Mouse (Mus musculus): ENCODE results near the gene Rabgef1. TPM values are rescaled to one million over a fixed set of nuclear protein-coding genes. Genes with fewer than 3 reads are reported as not detected.

The Rabgef1 gene
- total and polyA plus RNA-seq, 3 experiments = 25.8 to 35.1 TPM; not detected in 1

DNA sequence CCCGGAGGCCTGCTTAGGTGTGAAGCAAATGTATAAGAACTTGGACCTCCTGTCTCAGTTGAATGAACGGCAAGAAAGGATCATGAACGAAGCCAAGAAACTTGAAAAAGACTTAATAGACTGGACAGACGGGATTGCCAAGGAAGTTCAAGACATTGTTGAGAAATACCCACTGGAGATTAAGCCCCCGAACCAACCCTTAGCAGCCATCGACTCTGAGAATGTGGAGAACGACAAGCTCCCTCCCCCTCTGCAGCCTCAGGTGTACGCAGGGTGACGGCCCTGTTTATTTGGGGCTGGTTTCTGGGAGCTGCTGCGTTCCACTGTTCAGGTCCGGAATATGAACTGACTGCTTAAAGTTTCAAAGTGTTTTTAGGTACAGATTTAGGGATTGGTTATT lies 41.4 kb downstream of the Rabgef1 start:
- Histone ChIP-seq H3K9me3 (replicated peaks; ENCODE audit: insufficient read depth, low read length) (no peaks in the 10 kb centered on the region), H3K36me3 (ENCODE audit: control insufficient read depth in 1 of 2, insufficient read depth in 2 of 2, low read length in 2 of 2) (peaks cover 0 to 9% of the 10 kb centered on the region in 2 experiments; a peak in 2 of 4 replicates), H3K27ac (ENCODE audit: control insufficient read depth, low read depth, low read length) (no peak overlapping the region), H3K27me3 (ENCODE audit: control insufficient read depth in 1 of 2, insufficient read depth in 2 of 2, low read length in 2 of 2) (no peaks in the 10 kb centered on the region), H3K79me2 (ENCODE audit: control insufficient read depth, insufficient read depth, low read length, poor library complexity) (no peaks in the 10 kb centered on the region), H3K9ac (ENCODE audit: control insufficient read depth, low read depth, low read length, poor library complexity, severe bottlenecking) (no peak overlapping the region), H3K4me1 (ENCODE audit: control insufficient read depth in 1 of 2, insufficient read depth in 2 of 2, low read length in 2 of 2) (no peaks in the 10 kb centered on the region), H3K4me3 (ENCODE audit: control insufficient read depth in 1 of 2, insufficient read depth in 1 of 2, low read depth in 2 of 2, low read length in 2 of 2) (no peak overlapping the region)
- no peak for DNase-seq (ENCODE audit: low read depth, low spot score)
- TF ChIP-seq TCF12 (IDR thresholded peaks at IDR 0.05; ENCODE audit: low read depth, low read length) (no peak), E2F4 (IDR thresholded peaks at IDR 0.05; ENCODE audit: borderline replicate concordance, low read depth, low read length) (no peak), USF1 (IDR thresholded peaks at IDR 0.05; ENCODE audit: low read depth, low read length) (no peak), SMC3 (IDR thresholded peaks at IDR 0.05; ENCODE audit: low read depth, low read length) (no peak), ETS1 (IDR thresholded peaks at IDR 0.05; ENCODE audit: low read depth, low read length) (no peak), MYC (IDR thresholded peaks at IDR 0.05; ENCODE audit: low read depth, low read length) (no peak), ZC3H11A (IDR thresholded peaks at IDR 0.05; ENCODE audit: low read depth, low read length) (no peak), CTCF (IDR thresholded peaks at IDR 0.05 in 2 of 3, conservative IDR thresholded peaks at IDR 0.05 in 1 of 3; ENCODE audit: control insufficient read depth in 1 of 3, insufficient read depth in 1 of 3, low read depth in 2 of 3, low read length in 3 of 3, poor library complexity in 1 of 3, severe bottlenecking in 1 of 3) (no peak), CHD1 (IDR thresholded peaks at IDR 0.05; ENCODE audit: low read depth, low read length) (no peak)

DNA sequence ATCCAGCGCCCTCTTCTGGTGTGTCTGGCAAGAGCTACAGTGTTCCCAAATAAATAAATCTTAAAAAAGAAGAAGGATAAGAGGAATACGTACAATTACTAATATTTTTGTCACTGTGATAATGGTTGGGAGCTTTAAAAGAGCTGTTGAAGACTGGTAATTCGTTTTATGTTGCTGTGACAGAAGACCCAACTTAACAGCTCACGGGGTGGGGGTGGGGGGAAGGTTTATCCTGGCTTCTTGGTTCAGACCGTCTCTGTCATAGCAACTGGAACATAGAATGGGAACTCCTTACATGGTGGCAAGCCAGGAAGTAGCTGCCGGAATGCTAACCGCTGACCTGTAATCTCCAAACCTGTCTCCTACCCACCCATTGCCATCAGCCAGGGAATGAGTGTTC lies 45.2 kb downstream of the Rabgef1 start, which contains the start of gene Tmem248:
Gene Tmem248, plus strand, starts transcription at position 301 of the 400 bp plus-strand sequence.
- H3K4me1 ChIP-seq (ENCODE audit: control insufficient read depth in 1 of 2, insufficient read depth in 2 of 2, low read length in 2 of 2) = peaks cover 0 to 11% of the 10 kb centered on the region in 2 experiments; a peak in 2 of 4 replicates
- H3K79me2 ChIP-seq (ENCODE audit: control insufficient read depth, insufficient read depth, low read length, poor library complexity) = peaks cover 1% of the 10 kb centered on the region; the same call in 1 of the 2 replicates
- TF ChIP-seq TCF12 (IDR thresholded peaks at IDR 0.05; ENCODE audit: low read depth, low read length) (no peak), CTCF (IDR thresholded peaks at IDR 0.05 in 2 of 3, conservative IDR thresholded peaks at IDR 0.05 in 1 of 3; ENCODE audit: control insufficient read depth in 1 of 3, insufficient read depth in 1 of 3, low read depth in 2 of 3, low read length in 3 of 3, poor library complexity in 1 of 3, severe bottlenecking in 1 of 3) (peak in 2 of 3 experiments; percentile 12 to 25; a peak in 2 of 6 replicates)
- no peaks in the 10 kb centered on the region for H3K9me3 ChIP-seq (replicated peaks; ENCODE audit: insufficient read depth, low read length)
- H3K4me3 ChIP-seq (ENCODE audit: control insufficient read depth in 1 of 2, insufficient read depth in 1 of 2, low read depth in 2 of 2, low read length in 2 of 2) = no peak within 1 kb of the TSS
- no peaks in the 10 kb centered on the region for H3K27me3 ChIP-seq (ENCODE audit: control insufficient read depth in 1 of 2, insufficient read depth in 2 of 2, low read length in 2 of 2)
- DNase-seq (ENCODE audit: low read depth, low spot score) = no peak
- no peak within 1 kb of the TSS for H3K9ac ChIP-seq (ENCODE audit: control insufficient read depth, low read depth, low read length, poor library complexity, severe bottlenecking)
- H3K27ac ChIP-seq (ENCODE audit: control insufficient read depth, low read depth, low read length) = no peak within 1 kb of the TSS
- peaks cover 0 to 4% of the 10 kb centered on the region in 2 experiments; a peak in 3 of 4 replicates for H3K36me3 ChIP-seq (ENCODE audit: control insufficient read depth in 1 of 2, insufficient read depth in 2 of 2, low read length in 2 of 2)

DNA sequence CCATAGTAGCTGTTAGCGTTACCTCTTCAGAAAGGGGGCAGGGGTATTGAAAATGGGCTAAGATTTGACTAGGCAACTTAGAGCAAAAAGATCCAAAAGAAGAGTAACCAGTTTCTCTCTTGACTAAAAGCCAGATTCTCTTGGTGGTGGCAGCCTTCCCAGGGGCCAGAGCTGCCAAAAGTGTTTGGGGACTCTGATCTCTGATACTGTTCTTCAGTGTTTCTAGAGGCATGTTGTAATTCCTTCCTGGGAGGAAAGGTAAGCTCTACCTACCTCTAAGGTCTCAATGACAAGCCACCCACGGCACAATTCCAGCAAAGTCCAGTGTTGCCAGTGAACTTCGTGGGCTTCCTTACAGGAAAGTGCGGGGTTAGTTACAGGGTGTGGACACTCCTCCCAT lies 45.8 kb downstream of the Rabgef1 start:
- no peak overlapping the region for H3K27ac ChIP-seq (ENCODE audit: control insufficient read depth, low read depth, low read length)
- peaks cover 6% of the 10 kb centered on the region for H3K79me2 ChIP-seq (ENCODE audit: control insufficient read depth, insufficient read depth, low read length, poor library complexity)
- peaks cover 0 to 4% of the 10 kb centered on the region in 2 experiments; a peak in 3 of 4 replicates for H3K36me3 ChIP-seq (ENCODE audit: control insufficient read depth in 1 of 2, insufficient read depth in 2 of 2, low read length in 2 of 2)
- H3K9ac ChIP-seq (ENCODE audit: control insufficient read depth, low read depth, low read length, poor library complexity, severe bottlenecking) = no peak overlapping the region
- TF ChIP-seq POLR2AphosphoS2 (IDR thresholded peaks at IDR 0.05; ENCODE audit: low read length) (no peak), CHD2 (IDR thresholded peaks at IDR 0.05; ENCODE audit: low read length) (no peak), TBP (IDR thresholded peaks at IDR 0.05; ENCODE audit: low read depth, low read length) (no peak), ZC3H11A (IDR thresholded peaks at IDR 0.05; ENCODE audit: low read depth, low read length) (no peak), USF1 (IDR thresholded peaks at IDR 0.05; ENCODE audit: low read depth, low read length) (no peak), E2F4 (IDR thresholded peaks at IDR 0.05; ENCODE audit: borderline replicate concordance, low read depth, low read length) (no peak), JUND (IDR thresholded peaks at IDR 0.05; ENCODE audit: low read depth, low read length) (no peak), NELFE (IDR thresholded peaks at IDR 0.05; ENCODE audit: low read depth, low read length) (no peak), HCFC1 (IDR thresholded peaks at IDR 0.05; ENCODE audit: low read depth, low read length) (no peak), SMC3 (IDR thresholded peaks at IDR 0.05; ENCODE audit: low read depth, low read length) (no peak), RAD21 (IDR thresholded peaks at IDR 0.05; ENCODE audit: low read depth, low read length) (no peak), MYB (IDR thresholded peaks at IDR 0.05; ENCODE audit: low read depth, low read length) (no peak), ELF1 (IDR thresholded peaks at IDR 0.05; ENCODE audit: low read depth, low read length) (no peak), UBTF (IDR thresholded peaks at IDR 0.05; ENCODE audit: borderline replicate concordance, insufficient read depth, low read depth, low read length) (no peak), MEF2A (IDR thresholded peaks at IDR 0.05; ENCODE audit: extremely low read depth, insufficient replicate concordance, low read depth, low read length, poor library complexity, severe bottlenecking) (no peak), MAX (IDR thresholded peaks at IDR 0.05; ENCODE audit: low read length) (no peak), ETS1 (IDR thresholded peaks at IDR 0.05; ENCODE audit: low read depth, low read length) (no peak)
- DNase-seq (ENCODE audit: low read depth, low spot score) = no peak
- peaks cover 0 to 11% of the 10 kb centered on the region in 2 experiments; a peak in 2 of 4 replicates for H3K4me1 ChIP-seq (ENCODE audit: control insufficient read depth in 1 of 2, insufficient read depth in 2 of 2, low read length in 2 of 2)
- no peaks in the 10 kb centered on the region for H3K9me3 ChIP-seq (replicated peaks; ENCODE audit: insufficient read depth, low read length)
- H3K27me3 ChIP-seq (ENCODE audit: control insufficient read depth in 1 of 2, insufficient read depth in 2 of 2, low read length in 2 of 2) = no peaks in the 10 kb centered on the region
- H3K4me3 ChIP-seq (ENCODE audit: control insufficient read depth in 1 of 2, insufficient read depth in 1 of 2, low read depth in 2 of 2, low read length in 2 of 2) = no peak overlapping the region

All from MEL (cell line).